Mouse (Mus musculus) induced T-regulatory cell, adult 2 months (primary cell): Measurements from ENCODE around the gene Sept11.

Experiments used
- DNase-seq: peaks from one replicate; pipeline ENCODE4 v3.0.0-alpha.2; 2012; ENCODE audit warnings: low read depth

Sept11 gene

GRCm38 (mm10) chr5:93171420-93171819, 78.2 kb downstream of the Sept11 start:
- DNase-seq, result no peak

- no peak for DNase-seq
Measured at GRCm38 (mm10) chr5:93172536-93172935, 79.3 kb downstream of the Sept11 start.

GRCm38 (mm10) chr5:93174675-93175074, 81.4 kb downstream of the Sept11 start:
- no peak for DNase-seq

- no peak for DNase-seq
Measured at GRCm38 (mm10) chr5:93178616-93179015, 85.4 kb downstream of the Sept11 start.

GRCm38 (mm10) chr5:93180252-93180651, 87.0 kb downstream of the Sept11 start:
- peak; percentile 64 for DNase-seq

GRCm38 (mm10) chr5:93183311-93183710, 90.1 kb downstream of the Sept11 start:
- no peak for DNase-seq

- DNase-seq, result no peak
Measured at GRCm38 (mm10) chr5:93184548-93184947, 91.3 kb downstream of the Sept11 start.

GRCm38 (mm10) chr5:93189607-93190006, 96.4 kb downstream of the Sept11 start:
- no peak for DNase-seq

- DNase-seq, result no peak
Measured at GRCm38 (mm10) chr5:93190428-93190827, 97.2 kb downstream of the Sept11 start.

GRCm38 (mm10) chr5:93198232-93198631, 105.0 kb downstream of the Sept11 start:
- DNase-seq, result no peak

- no peak for DNase-seq
Measured at GRCm38 (mm10) chr5:93201181-93201580, 107.9 kb downstream of the Sept11 start.

- peak; percentile 77 for DNase-seq
Measured at GRCm38 (mm10) chr5:93205371-93206108, 112.3 kb downstream of the Sept11 start.

- peak; percentile 97 for DNase-seq
Measured at GRCm38 (mm10) chr5:93206109-93207005, 113.1 kb downstream of the Sept11 start, which contains the start of the genes Ccni and 2010109A12Rik. Gene Ccni, minus strand, starts transcription at chr5:93206495. Gene 2010109A12Rik, plus strand, starts transcription at chr5:93206518.

GRCm38 (mm10) chr5:93207006-93207348, 113.7 kb downstream of the Sept11 start:
- DNase-seq, result no peak

GRCm38 (mm10) chr5:93207555-93207954, 114.3 kb downstream of the Sept11 start:
- DNase-seq, result peak; percentile 56

- no peak for DNase-seq
Measured at GRCm38 (mm10) chr5:93218375-93218774, 125.1 kb downstream of the Sept11 start.

- no peak for DNase-seq
Measured at GRCm38 (mm10) chr5:93221661-93222060, 128.4 kb downstream of the Sept11 start.

- no peak for DNase-seq
Measured at GRCm38 (mm10) chr5:93224549-93224948, 131.3 kb downstream of the Sept11 start.
